Mouse (Mus musculus) megakaryocyte, embryonic 14.5 days (primary cell): ENCODE measurements around the gene Ankrd27. TPM values are rescaled to one million over a fixed set of nuclear protein-coding genes. Genes with fewer than 3 reads are reported as not detected.

Experiments used
- H3K27me3 ChIP-seq: replicated peaks from 2 replicates; pipeline ENCODE3; 2012; ENCODE audit warnings: inconsistent platforms
- H3K36me3 ChIP-seq: replicated peaks from 2 replicates; pipeline ENCODE3; 2012; ENCODE audit warnings: low read length, inconsistent platforms, mixed read lengths
- H3K4me1 ChIP-seq: 2 replicates; pipeline ENCODE4 v1.6.1; 2012; ENCODE audit warnings: inconsistent platforms
- H3K4me3 ChIP-seq: replicated peaks from 2 replicates; pipeline ENCODE3; 2012; ENCODE audit warnings: moderate library complexity, mild to moderate bottlenecking, inconsistent platforms
- H3K9me3 ChIP-seq: 2 replicates; pipeline ENCODE4 v1.6.1; 2012; ENCODE audit warnings: inconsistent platforms
- FLI1 ChIP-seq: IDR thresholded peaks from 2 replicates; pipeline ENCODE4 v1.6.1; 2012; ENCODE audit warnings: low read length, inconsistent platforms, mixed read lengths
- GATA1 ChIP-seq: IDR thresholded peaks from 3 replicates; pipeline ENCODE4 v1.6.1; 2012; ENCODE audit warnings: mixed read lengths, low read length, inconsistent platforms, borderline replicate concordance
- polyA plus RNA-seq: library from polyadenylated mRNA; stranded (reverse); fragments of >175 nt; gene quantifications from 2 replicates; pipeline ENCODE4 v1.2.3, GENCODE M21; 2012; ENCODE audit warnings: low replicate concordance; ENCODE audit not compliant: insufficient read depth

Ankrd27 gene
- polyA plus RNA-seq, 1 experiment: 33.7 TPM

GRCm38 (mm10) chr7:35583476-35584025 lies 2.5 kb upstream of the Ankrd27 start:
- Histone ChIP-seq H3K27me3 (peaks cover 52% of the 10 kb centered on the region), H3K9me3 (peaks cover 8% of the 10 kb centered on the region), H3K36me3 (no peaks in the 10 kb centered on the region), H3K4me3 (peak overlapping the region; percentile 93), H3K4me1 (peaks cover 40% of the 10 kb centered on the region)
- TF ChIP-seq GATA1 (no peak), FLI1 (no peak)

GRCm38 (mm10) chr7:35584068-35584785 lies 1.8 kb upstream of the Ankrd27 start:
- Histone ChIP-seq H3K27me3 (peaks cover 50% of the 10 kb centered on the region), H3K9me3 (peaks cover 8% of the 10 kb centered on the region), H3K4me3 (peak overlapping the region; percentile 93), H3K36me3 (no peaks in the 10 kb centered on the region), H3K4me1 (peaks cover 46% of the 10 kb centered on the region)
- TF ChIP-seq FLI1 (no peak), GATA1 (no peak)

GRCm38 (mm10) chr7:35584786-35585190 lies 1.3 kb upstream of the Ankrd27 start:
- H3K4me3 ChIP-seq: peak overlapping the region; percentile 93
- peaks cover 8% of the 10 kb centered on the region for H3K9me3 ChIP-seq
- TF ChIP-seq GATA1: no peak
- no peak for TF ChIP-seq FLI1
- H3K36me3 ChIP-seq: no peaks in the 10 kb centered on the region
- peaks cover 49% of the 10 kb centered on the region for H3K27me3 ChIP-seq
- peaks cover 52% of the 10 kb centered on the region for H3K4me1 ChIP-seq

GRCm38 (mm10) chr7:35585191-35586054 lies 621 bp upstream of the Ankrd27 start, which contains the start of gene Rgs9bp:
Gene Rgs9bp, minus strand, starts transcription at chr7:35585582.
- Histone ChIP-seq H3K36me3 (no peaks in the 10 kb centered on the region), H3K4me1 (peaks cover 56% of the 10 kb centered on the region), H3K4me3 (peak within 1 kb of the TSS; percentile 93), H3K9me3 (peaks cover 8% of the 10 kb centered on the region), H3K27me3 (peaks cover 49% of the 10 kb centered on the region)
- TF ChIP-seq FLI1 (no peak), GATA1 (no peak)

GRCm38 (mm10) chr7:35586906-35587445 lies 932 bp downstream of the Ankrd27 start:
- H3K4me3 ChIP-seq: peak overlapping the region; percentile 93
- H3K9me3 ChIP-seq: peaks cover 8% of the 10 kb centered on the region
- peaks cover 34% of the 10 kb centered on the region for H3K27me3 ChIP-seq
- H3K36me3 ChIP-seq: peaks cover 15% of the 10 kb centered on the region
- TF ChIP-seq FLI1 (no peak), GATA1 (no peak)
- peaks cover 66% of the 10 kb centered on the region for H3K4me1 ChIP-seq

GRCm38 (mm10) chr7:35587728-35588127 lies 1.7 kb downstream of the Ankrd27 start:
- Histone ChIP-seq H3K27me3 (peaks cover 26% of the 10 kb centered on the region), H3K36me3 (peaks cover 23% of the 10 kb centered on the region), H3K4me1 (peaks cover 73% of the 10 kb centered on the region), H3K4me3 (peak overlapping the region; percentile 71), H3K9me3 (peaks cover 4% of the 10 kb centered on the region)
- TF ChIP-seq FLI1 (no peak), GATA1 (no peak)

- TF ChIP-seq GATA1 (no peak), FLI1 (no peak)
- H3K36me3 ChIP-seq: peaks cover 34% of the 10 kb centered on the region
- peaks cover 81% of the 10 kb centered on the region for H3K4me1 ChIP-seq
- H3K9me3 ChIP-seq: peaks cover 8% of the 10 kb centered on the region; the same call in 1 of the 2 replicates
- H3K4me3 ChIP-seq: peak overlapping the region; percentile 54
- peaks cover 15% of the 10 kb centered on the region for H3K27me3 ChIP-seq
Measured at GRCm38 (mm10) chr7:35588680-35589428, 2.8 kb downstream of the Ankrd27 start.

GRCm38 (mm10) chr7:35589485-35589884 lies 3.4 kb downstream of the Ankrd27 start:
- H3K4me1 ChIP-seq: peaks cover 75% of the 10 kb centered on the region

GRCm38 (mm10) chr7:35590731-35591191 lies 4.7 kb downstream of the Ankrd27 start:
- TF ChIP-seq GATA1 (no peak), FLI1 (no peak)
- Histone ChIP-seq H3K4me3 (no peak overlapping the region), H3K36me3 (peaks cover 51% of the 10 kb centered on the region), H3K9me3 (peaks cover 8% of the 10 kb centered on the region; the same call in 1 of the 2 replicates), H3K4me1 (peaks cover 72% of the 10 kb centered on the region), H3K27me3 (no peaks in the 10 kb centered on the region)

More at GRCm38 (mm10) chr7:35589485-35589884, 3.4 kb downstream of the Ankrd27 start:
- Histone ChIP-seq H3K36me3 (peaks cover 38% of the 10 kb centered on the region), H3K4me3 (no peak overlapping the region), H3K9me3 (peaks cover 8% of the 10 kb centered on the region; the same call in 1 of the 2 replicates), H3K27me3 (peaks cover 9% of the 10 kb centered on the region)
- TF ChIP-seq GATA1 (no peak), FLI1 (no peak)
